Mouse (Mus musculus) limb, embryonic 10.5 days (tissue): ENCODE results near the gene Ntn3. TPM values are rescaled to one million over a fixed set of nuclear protein-coding genes. Genes with fewer than 3 reads are reported as not detected.

ENCODE experiments used
- DNase-seq: peaks from one replicate; pipeline ENCODE4 v3.0.0-alpha.2; 2017; ENCODE audit warnings: low spot score
- H3K27ac ChIP-seq: fragments of 300-500 bp; sonication (generic); 2 replicates; pipeline ENCODE4 v1.5.1; 2016; ENCODE audit warnings: mild to moderate bottlenecking
- H3K27me3 ChIP-seq: fragments of 300-500 bp; sonication (generic); 2 replicates; pipeline ENCODE4 v1.6.1; 2016; ENCODE audit warnings: low read depth, mild to moderate bottlenecking; ENCODE audit not compliant: poor library complexity, severe bottlenecking
- H3K36me3 ChIP-seq: fragments of 300-500 bp; sonication (generic); 2 replicates; pipeline ENCODE4 v1.6.1; 2016; ENCODE audit warnings: mild to moderate bottlenecking, moderate library complexity
- H3K4me1 ChIP-seq: fragments of 300-500 bp; sonication (generic); 2 replicates; pipeline ENCODE4 v1.6.1; 2016
- H3K4me3 ChIP-seq: fragments of 300-500 bp; sonication (generic); 2 replicates; pipeline ENCODE4 v1.5.1; 2016; ENCODE audit warnings: mild to moderate bottlenecking, moderate library complexity
- H3K9me3 ChIP-seq: fragments of 300-500 bp; sonication (generic); replicated peaks from 2 replicates; pipeline ENCODE4 v1.6.1; 2016; ENCODE audit warnings: mild to moderate bottlenecking
- WGBS: fragments of 180-500 bp; shearing (Covaris S2); methylation state at CpG from one replicate; pipeline ENCODE4 v1.1.7; 2016; 5-methylcytosine and 5-hydroxymethylcytosine counted together
- polyA plus RNA-seq: library from polyadenylated mRNA; unstranded; fragments of >200 nt; fragmentation: Nextera tagmentation; extraction: Ambion mirVana; gene quantifications from 2 replicates; pipeline ENCODE4 v1.2.1, GENCODE M21; 2016

Ntn3 gene
- polyA plus RNA-seq, 1 experiment from 2014 or later = 10.7 TPM

GRCm38 (mm10) chr17:24167120-24167519 is 42.2 kb downstream of the Ntn3 start:
- no peaks in the 10 kb centered on the region for H3K9me3 ChIP-seq
- 93% methylated on average over 6 of the region's 6 CpGs for WGBS
- H3K27ac ChIP-seq = no peak overlapping the region
- peaks cover 40% of the 10 kb centered on the region for H3K4me1 ChIP-seq
- peaks cover 35% of the 10 kb centered on the region for H3K36me3 ChIP-seq
- no peak overlapping the region for H3K4me3 ChIP-seq
- no peak for DNase-seq
- H3K27me3 ChIP-seq = no peaks in the 10 kb centered on the region

GRCm38 (mm10) chr17:24164566-24165259 is 44.6 kb downstream of the Ntn3 start:
- 83% methylated on average over 11 of the region's 11 CpGs for WGBS
- Histone ChIP-seq H3K4me3 (no peak overlapping the region), H3K27ac (no peak overlapping the region)

GRCm38 (mm10) chr17:24163176-24163962 is 46.0 kb downstream of the Ntn3 start, which contains the start of gene Amdhd2:
TSS of gene Amdhd2 (minus strand) at chr17:24163766.
- Histone ChIP-seq H3K27me3 (no peaks in the 10 kb centered on the region), H3K9me3 (no peaks in the 10 kb centered on the region), H3K27ac (peak within 1 kb of the TSS; percentile 84), H3K4me1 (peaks cover 30% of the 10 kb centered on the region), H3K36me3 (peaks cover 36% of the 10 kb centered on the region), H3K4me3 (peak within 1 kb of the TSS; percentile 75)
- WGBS = under 1% methylated on average over 47 of the region's 47 CpGs
- DNase-seq = peak; percentile 100

More at GRCm38 (mm10) chr17:24164566-24165259, 44.6 kb downstream of the Ntn3 start:
- Histone ChIP-seq H3K36me3 (peaks cover 35% of the 10 kb centered on the region), H3K9me3 (no peaks in the 10 kb centered on the region), H3K27me3 (no peaks in the 10 kb centered on the region), H3K4me1 (peaks cover 33% of the 10 kb centered on the region)
- DNase-seq = no peak

- no peaks in the 10 kb centered on the region for H3K9me3 ChIP-seq
- peaks cover 23% of the 10 kb centered on the region for H3K4me1 ChIP-seq
- no peaks in the 10 kb centered on the region for H3K27me3 ChIP-seq
- peak overlapping the region; percentile 75 for H3K4me3 ChIP-seq
- whole genome bisulfite sequencing = 23% methylated on average over 17 of the region's 17 CpGs
- no peak for DNase-seq
- H3K36me3 ChIP-seq = peaks cover 39% of the 10 kb centered on the region
- peak overlapping the region; percentile 84 for H3K27ac ChIP-seq
These were observed 46.7 kb downstream of the Ntn3 start for GRCm38 (mm10) chr17:24162584-24163175.

GRCm38 (mm10) chr17:24161466-24161865 is 47.9 kb downstream of the Ntn3 start:
- WGBS = 82% methylated on average over 5 of the region's 5 CpGs
- H3K27ac ChIP-seq = no peak overlapping the region
- H3K9me3 ChIP-seq = no peaks in the 10 kb centered on the region
- H3K27me3 ChIP-seq = no peaks in the 10 kb centered on the region
- DNase-seq = no peak
- no peak overlapping the region for H3K4me3 ChIP-seq
- H3K36me3 ChIP-seq = peaks cover 39% of the 10 kb centered on the region
- peaks cover 19% of the 10 kb centered on the region for H3K4me1 ChIP-seq

GRCm38 (mm10) chr17:24157526-24157925 is 51.8 kb downstream of the Ntn3 start:
- Histone ChIP-seq H3K27ac (no peak overlapping the region), H3K9me3 (no peaks in the 10 kb centered on the region), H3K36me3 (peaks cover 36% of the 10 kb centered on the region), H3K4me1 (peaks cover 4% of the 10 kb centered on the region), H3K27me3 (no peaks in the 10 kb centered on the region), H3K4me3 (no peak overlapping the region)
- no peak for DNase-seq
- 89% methylated on average over 4 of the region's 4 CpGs for WGBS

GRCm38 (mm10) chr17:24157121-24157520 is 52.2 kb downstream of the Ntn3 start:
- peaks cover 6% of the 10 kb centered on the region for H3K4me1 ChIP-seq
- DNase-seq = no peak
- 94% methylated on average over 6 of the region's 6 CpGs for WGBS
- no peaks in the 10 kb centered on the region for H3K9me3 ChIP-seq
- no peak overlapping the region for H3K4me3 ChIP-seq
- H3K36me3 ChIP-seq = peaks cover 36% of the 10 kb centered on the region
- no peaks in the 10 kb centered on the region for H3K27me3 ChIP-seq
- no peak overlapping the region for H3K27ac ChIP-seq

- Histone ChIP-seq H3K27me3 (no peaks in the 10 kb centered on the region), H3K9me3 (no peaks in the 10 kb centered on the region), H3K4me1 (peaks cover 11% of the 10 kb centered on the region), H3K27ac (no peak overlapping the region), H3K36me3 (peaks cover 36% of the 10 kb centered on the region), H3K4me3 (no peak overlapping the region)
- no peak for DNase-seq
- 89% methylated on average over 3 of the region's 3 CpGs for WGBS
These were observed 52.9 kb downstream of the Ntn3 start for GRCm38 (mm10) chr17:24156394-24156793.

- H3K4me1 ChIP-seq = peaks cover 14% of the 10 kb centered on the region
- H3K9me3 ChIP-seq = no peaks in the 10 kb centered on the region
- H3K27ac ChIP-seq = no peak overlapping the region
- 93% methylated on average over 9 of the region's 9 CpGs for WGBS
- H3K36me3 ChIP-seq = peaks cover 36% of the 10 kb centered on the region
- H3K27me3 ChIP-seq = no peaks in the 10 kb centered on the region
- DNase-seq = no peak
- H3K4me3 ChIP-seq = no peak overlapping the region
These were observed 53.6 kb downstream of the Ntn3 start for GRCm38 (mm10) chr17:24155742-24156141.

GRCm38 (mm10) chr17:24154463-24154862 is 54.9 kb downstream of the Ntn3 start:
- Histone ChIP-seq H3K27me3 (no peaks in the 10 kb centered on the region), H3K4me1 (peaks cover 14% of the 10 kb centered on the region), H3K27ac (no peak overlapping the region), H3K36me3 (peaks cover 36% of the 10 kb centered on the region), H3K9me3 (no peaks in the 10 kb centered on the region), H3K4me3 (no peak overlapping the region)
- 75% methylated on average over 3 of the region's 3 CpGs for WGBS
- DNase-seq = no peak
